Comparison of ENCODE assay signal across 21 mouse cellular contexts in genomic region chr9:76104846-76105245, GRCm38 (mm10).
DNase-seq lines count a peak whose midpoint lies in the region; ATAC-seq and TF ChIP-seq lines count a peak whose summit lies in the region.
"Had no signal": no experiment of that assay in that cellular context is flagged by ENCODE, and none has a peak within 500 bp of the region (broad histone marks: within the 10 kb centered on the region; RNA-seq: fewer than 3 reads in every experiment).

No protein-coding gene starts in this region.

- no peak overlapping the region for H3K4me3 ChIP-seq in lung, postnatal 0 days (ENCODE audit: low read depth, low read length)
- no peak overlapping the region for H3K4me3 ChIP-seq in ES-Bruce4 (ENCODE audit: low read depth, low read length)
- H3K4me3 ChIP-seq in hindbrain, embryonic 14.5 days (replicated peaks; ENCODE audit: low read length) = no peak overlapping the region
- H3K4me3 ChIP-seq in forebrain, embryonic 16.5 days (replicated peaks; ENCODE audit: low read length) = no peak overlapping the region
- H3K4me3 ChIP-seq: embryonic facial prominence, embryonic 10.5 days; embryonic facial prominence, embryonic 12.5 days; forebrain, embryonic 13.5 days; forebrain, embryonic 15.5 days had no signal

- H3K36me3 ChIP-seq in lung, postnatal 0 days (ENCODE audit: insufficient read depth, low read length) = no peaks in the 10 kb centered on the region
- no peaks in the 10 kb centered on the region for H3K36me3 ChIP-seq in ES-Bruce4 (ENCODE audit: control insufficient read depth, insufficient read depth, low read length, poor library complexity, severe bottlenecking)
- H3K36me3 ChIP-seq in hindbrain, embryonic 14.5 days (replicated peaks; ENCODE audit: control insufficient read depth, insufficient read depth) = no peaks in the 10 kb centered on the region
- no peaks in the 10 kb centered on the region for H3K36me3 ChIP-seq in forebrain, embryonic 16.5 days (ENCODE audit: control insufficient read depth, insufficient read depth)
- H3K36me3 ChIP-seq: embryonic facial prominence, embryonic 10.5 days; embryonic facial prominence, embryonic 12.5 days; forebrain, embryonic 15.5 days; G1E had no signal

- H3K9ac ChIP-seq in lung, postnatal 0 days (replicated peaks; ENCODE audit: low read depth) = no peak overlapping the region
- no peak overlapping the region for H3K9ac ChIP-seq in ES-Bruce4 (ENCODE audit: low read depth, poor library complexity, severe bottlenecking)
- H3K9ac ChIP-seq in hindbrain, embryonic 14.5 days = no peak overlapping the region
- no peak overlapping the region for H3K9ac ChIP-seq in forebrain, embryonic 16.5 days (replicated peaks; ENCODE audit: low read depth, low read length)
- H3K9ac ChIP-seq: embryonic facial prominence, embryonic 12.5 days; forebrain, embryonic 13.5 days; forebrain, embryonic 15.5 days had no signal

- ATAC-seq in lung, postnatal 0 days = peak; percentile 35; the same call in 1 of the 2 replicates
- no peak for ATAC-seq in hindbrain, embryonic 14.5 days (ENCODE audit: low FRiP score)
- ATAC-seq in forebrain, embryonic 16.5 days = no peak
- ATAC-seq: forebrain, embryonic 13.5 days; forebrain, embryonic 15.5 days had no signal

- no peak for TF ChIP-seq CTCF in lung, postnatal 0 days (IDR thresholded peaks at IDR 0.05)
- TF ChIP-seq CTCF in ES-Bruce4 (IDR thresholded peaks at IDR 0.05; ENCODE audit: low read depth, low read length) = no peak

- no peaks in the 10 kb centered on the region for H3K27me3 ChIP-seq in lung, postnatal 0 days (replicated peaks; ENCODE audit: insufficient read depth, low read length)
- H3K27me3 ChIP-seq in ES-Bruce4 (ENCODE audit: control insufficient read depth, insufficient read depth, low read length, poor library complexity, severe bottlenecking) = no peaks in the 10 kb centered on the region
- H3K27me3 ChIP-seq in hindbrain, embryonic 14.5 days (ENCODE audit: control insufficient read depth, insufficient read depth, low read length) = no peaks in the 10 kb centered on the region
- no peaks in the 10 kb centered on the region for H3K27me3 ChIP-seq in forebrain, embryonic 16.5 days (replicated peaks; ENCODE audit: control insufficient read depth, insufficient read depth, low read length)
- H3K27me3 ChIP-seq: embryonic facial prominence, embryonic 12.5 days; forebrain, embryonic 13.5 days; forebrain, embryonic 15.5 days had no signal

- no peaks in the 10 kb centered on the region for H3K4me1 ChIP-seq in lung, postnatal 0 days (ENCODE audit: insufficient read depth, low read depth, low read length)
- H3K4me1 ChIP-seq in ES-Bruce4 (ENCODE audit: control insufficient read depth, insufficient read depth, low read length) = no peaks in the 10 kb centered on the region
- no peaks in the 10 kb centered on the region for H3K4me1 ChIP-seq in hindbrain, embryonic 14.5 days (replicated peaks; ENCODE audit: control insufficient read depth, insufficient read depth, low read length)
- no peaks in the 10 kb centered on the region for H3K4me1 ChIP-seq in forebrain, embryonic 16.5 days (replicated peaks; ENCODE audit: control insufficient read depth, insufficient read depth, low read length)
- H3K4me1 ChIP-seq: embryonic facial prominence, embryonic 10.5 days; embryonic facial prominence, embryonic 12.5 days; forebrain, embryonic 13.5 days; forebrain, embryonic 15.5 days had no signal

- no peak for TF ChIP-seq EP300 in lung, postnatal 0 days (IDR thresholded peaks at IDR 0.05)
- no peak for TF ChIP-seq EP300 in ES-Bruce4 (IDR thresholded peaks at IDR 0.05; ENCODE audit: insufficient read depth, low read depth, low read length)

- WGBS in lung, postnatal 0 days = 73% methylated on average over 5 of the region's 5 CpGs
- WGBS in hindbrain, embryonic 14.5 days = 96% methylated on average over 5 of the region's 5 CpGs
- 94% methylated on average over 5 of the region's 5 CpGs for WGBS in forebrain, embryonic 16.5 days

- H3K9me3 ChIP-seq in lung, postnatal 0 days (ENCODE audit: low read length) = no peaks in the 10 kb centered on the region
- peaks cover 6% of the 10 kb centered on the region; the same call in 1 of the 2 replicates for H3K9me3 ChIP-seq in ES-Bruce4 (replicated peaks; ENCODE audit: control insufficient read depth, insufficient read depth, low read length, poor library complexity, severe bottlenecking)
- no peaks in the 10 kb centered on the region for H3K9me3 ChIP-seq in hindbrain, embryonic 14.5 days (ENCODE audit: control insufficient read depth, low read length)
- no peaks in the 10 kb centered on the region for H3K9me3 ChIP-seq in forebrain, embryonic 16.5 days (ENCODE audit: control insufficient read depth, low read length)
- H3K9me3 ChIP-seq: embryonic facial prominence, embryonic 10.5 days; embryonic facial prominence, embryonic 12.5 days; forebrain, embryonic 13.5 days; forebrain, embryonic 15.5 days; G1E had no signal

- no peak overlapping the region for H3K27ac ChIP-seq in lung, postnatal 0 days (ENCODE audit: low read length)
- peak overlapping the region; percentile 36; the same call in 1 of the 2 replicates for H3K27ac ChIP-seq in ES-Bruce4 (ENCODE audit: insufficient read depth, low read length)
- H3K27ac ChIP-seq in hindbrain, embryonic 14.5 days = no peak overlapping the region
- H3K27ac ChIP-seq in forebrain, embryonic 16.5 days (ENCODE audit: low read length) = no peak overlapping the region
- H3K27ac ChIP-seq: embryonic facial prominence, embryonic 10.5 days; embryonic facial prominence, embryonic 12.5 days; forebrain, embryonic 13.5 days; forebrain, embryonic 15.5 days had no signal

- DNase-seq in lung, postnatal 0 days (ENCODE audit: low spot score) = no peak
- DNase-seq in lung, postnatal 4 days = no peak
- peak; percentile 16 for DNase-seq in ES-CJ7 (ENCODE audit: low read depth, low spot score)
- peak; percentile 82 for DNase-seq in R1 (ENCODE audit: low read depth, low spot score)
- no peak for DNase-seq in hindbrain, embryonic 14.5 days (ENCODE audit: low spot score)
- DNase-seq in adrenal gland, postnatal 36 days = no peak
- DNase-seq: adrenal gland, adult 2 months; adrenal gland, postnatal 10 days; adrenal gland, postnatal 25 days; cerebellum, adult 11-12 months; cerebellum, adult 2 months; cerebellum, adult 9-10 months; cerebellum, postnatal 10 days; cerebellum, postnatal 25 days had no signal

- H3K4me2 ChIP-seq in lung, postnatal 0 days (replicated peaks; ENCODE audit: low read depth, low read length) = no peak overlapping the region
- H3K4me2 ChIP-seq in hindbrain, embryonic 14.5 days (replicated peaks) = no peak overlapping the region
- H3K4me2 ChIP-seq in forebrain, embryonic 16.5 days (ENCODE audit: low read length) = no peak overlapping the region
- H3K4me2 ChIP-seq: embryonic facial prominence, embryonic 12.5 days; forebrain, embryonic 13.5 days; forebrain, embryonic 15.5 days had no signal

- no peak for TF ChIP-seq POLR2A in ES-Bruce4 (IDR thresholded peaks at IDR 0.05; ENCODE audit: insufficient read depth, low read length)

Comparison
In these comparisons a context has a peak if more than half of its experiments do, and no peak if none do; other contexts are left out.
1. DNase-seq: peak in ES-CJ7 (single experiment) and R1 (single experiment); none in lung, postnatal 0 days (single experiment), lung, postnatal 4 days (0 of 2), hindbrain, embryonic 14.5 days (single experiment) and adrenal gland, postnatal 36 days (0 of 2).